Mouse (Mus musculus) lung, postnatal 36 days (tissue): ENCODE measurements around the gene Galntl6.
A peak's percentile ranks its signal among the peaks of the same experiment; 100 is the strongest.
"Not testable (repeated sequence)": the region's sequence is repeated elsewhere in the genome, so short reads cannot be mapped to it uniquely, and the experiment has no call there.

Experiments used
- DNase-seq: peaks from one replicate; pipeline ENCODE4 v3.0.0; 2022; ENCODE audit warnings: mixed read lengths

Galntl6 gene

GRCm38 (mm10) chr8:57837384-57837783, 1075.1 kb downstream of the Galntl6 start:
- no peak for DNase-seq

GRCm38 (mm10) chr8:57836981-57837380, 1075.5 kb downstream of the Galntl6 start:
- no peak for DNase-seq

- DNase-seq = no peak
Measured at GRCm38 (mm10) chr8:57836201-57836883, 1076.1 kb downstream of the Galntl6 start.

- no peak for DNase-seq
Measured at GRCm38 (mm10) chr8:57823151-57823550, 1089.3 kb downstream of the Galntl6 start.

DNA sequence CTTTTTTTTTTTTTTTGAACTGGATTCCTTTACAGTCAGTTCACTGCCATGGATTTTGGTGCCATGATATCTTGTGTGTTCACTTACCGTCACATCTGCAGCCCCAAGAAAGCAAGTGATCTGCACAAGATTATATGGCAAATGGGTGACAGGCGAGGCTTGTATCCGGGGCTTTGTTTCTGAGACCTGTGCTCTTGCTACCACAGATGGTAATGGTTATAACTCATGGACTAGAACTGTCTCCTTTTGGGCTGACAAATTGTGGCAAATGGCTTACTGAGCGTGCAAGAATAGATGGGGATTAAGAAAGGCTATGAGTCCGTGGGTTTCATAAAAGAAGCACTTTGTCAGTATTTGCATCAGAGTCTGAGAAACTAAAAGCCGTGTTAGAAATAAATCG, 1096.4 kb downstream of the Galntl6 start:
- DNase-seq = no peak

DNA sequence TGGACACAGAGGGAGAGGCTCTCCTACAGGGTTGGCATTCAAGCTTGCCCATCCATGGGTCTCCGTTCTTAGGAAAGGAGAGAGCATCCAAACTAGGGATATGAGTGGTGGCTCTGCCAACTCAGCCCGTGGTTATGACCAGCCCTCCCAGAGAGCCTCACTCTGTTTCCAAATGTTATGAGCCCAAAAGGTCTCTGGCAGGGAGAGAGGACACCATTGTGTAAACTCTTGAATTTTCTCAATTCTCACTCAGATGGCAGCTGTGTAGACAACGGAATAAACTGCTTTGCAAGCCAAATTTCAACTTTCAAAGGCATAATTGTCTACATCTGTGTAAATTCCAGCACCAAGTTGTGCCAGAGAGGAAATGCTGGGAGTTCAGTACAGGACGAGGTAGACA, 1105.4 kb downstream of the Galntl6 start:
- DNase-seq = no peak

GRCm38 (mm10) chr8:57805094-57805493, 1107.3 kb downstream of the Galntl6 start:
- no peak for DNase-seq

GRCm38 (mm10) chr8:57803821-57804220, 1108.6 kb downstream of the Galntl6 start:
- DNase-seq = no peak

DNA sequence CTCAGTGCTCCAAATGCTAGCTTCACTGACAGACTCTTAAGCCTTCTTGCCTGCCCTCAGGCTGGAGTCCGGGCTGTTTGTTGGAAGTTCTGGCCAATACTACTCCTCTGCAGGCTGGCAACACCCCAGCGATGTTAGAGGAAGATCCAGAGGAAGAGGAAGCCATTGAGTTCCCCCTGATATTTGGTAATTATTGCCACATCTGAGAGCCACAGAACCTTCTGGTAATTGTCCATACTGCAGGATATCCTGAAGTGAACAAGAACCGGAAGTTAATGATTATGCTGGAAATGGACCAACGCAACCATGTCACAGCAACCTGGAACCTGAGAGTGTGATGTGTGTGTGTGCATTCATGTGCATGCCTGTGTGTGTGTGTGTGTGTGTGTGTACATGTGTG, 1111.2 kb downstream of the Galntl6 start:
- peak; percentile 44 for DNase-seq

DNA sequence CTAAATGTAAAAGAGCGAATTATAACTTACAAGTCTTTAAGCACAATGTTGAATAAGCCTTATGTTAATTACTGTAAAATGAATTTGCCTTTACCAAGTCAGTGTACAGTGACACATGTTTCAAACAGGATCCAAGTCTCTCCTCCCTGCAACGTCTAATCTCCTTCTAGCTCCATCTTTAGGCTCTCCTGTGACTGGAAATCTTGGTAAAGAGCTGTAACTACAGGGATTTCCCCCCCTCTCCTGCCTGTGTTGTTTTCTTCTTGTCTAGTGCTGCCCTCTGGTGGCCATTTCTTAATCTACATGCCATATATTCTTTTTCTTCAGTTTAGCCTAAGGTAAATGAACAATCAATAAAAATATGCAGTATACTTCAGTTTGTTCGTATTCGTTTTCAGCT, 1112.1 kb downstream of the Galntl6 start:
- peak; percentile 95 for DNase-seq

DNA sequence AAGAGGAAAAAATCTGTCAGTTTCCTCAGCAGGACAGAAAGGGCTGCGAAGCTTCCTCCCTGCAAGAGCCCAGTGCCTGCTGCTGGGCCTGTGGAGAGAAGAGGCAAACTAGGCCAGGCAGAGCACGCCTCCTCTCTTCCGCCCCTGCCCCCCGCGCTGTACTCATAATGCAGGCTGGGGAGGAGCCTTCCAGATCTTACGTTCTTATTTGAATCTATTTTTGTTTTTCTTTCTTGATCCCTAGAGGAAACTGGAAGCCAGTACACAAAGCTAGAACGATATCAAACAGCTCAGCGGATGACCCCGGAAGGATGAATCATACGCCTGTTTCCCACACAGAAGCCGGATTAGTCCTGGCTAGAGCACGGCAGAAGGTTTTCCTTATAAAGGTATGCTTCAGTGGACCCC, 1112.6 kb downstream of the Galntl6 start:
- peak; percentile 60 for DNase-seq

- no peak for DNase-seq
Measured at GRCm38 (mm10) chr8:57793455-57793854, 1119.0 kb downstream of the Galntl6 start.

- DNase-seq = no peak
Measured at GRCm38 (mm10) chr8:57792246-57792645, 1120.2 kb downstream of the Galntl6 start.

DNA sequence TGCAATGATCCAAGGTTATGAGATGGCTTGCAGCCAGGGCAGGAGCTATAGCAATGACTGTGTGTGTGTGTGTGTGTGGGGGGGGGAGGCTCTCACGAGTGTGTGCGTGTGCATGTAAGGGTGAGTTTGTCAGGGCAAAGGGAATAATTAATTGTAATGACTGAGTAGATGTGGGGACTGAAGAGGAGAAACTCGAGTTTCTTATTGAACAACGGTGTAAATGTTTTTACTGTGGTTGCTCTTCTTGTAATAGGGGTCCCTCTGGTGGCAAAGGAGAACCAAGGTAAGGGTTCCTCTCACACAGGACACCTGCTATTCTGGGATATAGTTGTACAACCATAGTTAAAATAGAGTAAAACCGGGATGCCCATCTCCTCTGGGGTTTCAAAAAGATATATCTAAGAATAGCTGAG, 1121.1 kb downstream of the Galntl6 start:
- peak; percentile 50 for DNase-seq

DNA sequence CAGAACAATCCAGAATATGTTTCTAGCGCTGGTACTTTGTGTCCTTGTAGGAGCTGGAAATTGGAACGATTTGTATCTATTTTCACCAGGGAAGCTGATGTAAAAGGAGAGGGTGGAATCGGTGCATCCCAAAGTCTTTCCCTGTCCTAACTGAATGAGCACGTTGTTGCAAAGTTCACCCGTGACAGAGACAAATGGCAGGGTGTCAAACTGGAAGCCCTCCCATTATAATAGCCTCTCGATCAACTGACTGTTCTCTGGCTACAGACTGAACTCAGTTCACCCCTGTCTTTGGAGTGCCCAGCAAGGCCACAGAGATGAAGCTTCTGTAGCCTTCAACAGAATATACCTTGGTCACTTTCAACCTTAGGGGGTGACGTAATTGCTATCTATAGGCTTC, 1132.9 kb downstream of the Galntl6 start:
- DNase-seq = no peak

GRCm38 (mm10) chr8:57777988-57778721, 1134.3 kb downstream of the Galntl6 start:
- no peak for DNase-seq

GRCm38 (mm10) chr8:57776723-57777122, 1135.7 kb downstream of the Galntl6 start:
- no peak for DNase-seq

DNA sequence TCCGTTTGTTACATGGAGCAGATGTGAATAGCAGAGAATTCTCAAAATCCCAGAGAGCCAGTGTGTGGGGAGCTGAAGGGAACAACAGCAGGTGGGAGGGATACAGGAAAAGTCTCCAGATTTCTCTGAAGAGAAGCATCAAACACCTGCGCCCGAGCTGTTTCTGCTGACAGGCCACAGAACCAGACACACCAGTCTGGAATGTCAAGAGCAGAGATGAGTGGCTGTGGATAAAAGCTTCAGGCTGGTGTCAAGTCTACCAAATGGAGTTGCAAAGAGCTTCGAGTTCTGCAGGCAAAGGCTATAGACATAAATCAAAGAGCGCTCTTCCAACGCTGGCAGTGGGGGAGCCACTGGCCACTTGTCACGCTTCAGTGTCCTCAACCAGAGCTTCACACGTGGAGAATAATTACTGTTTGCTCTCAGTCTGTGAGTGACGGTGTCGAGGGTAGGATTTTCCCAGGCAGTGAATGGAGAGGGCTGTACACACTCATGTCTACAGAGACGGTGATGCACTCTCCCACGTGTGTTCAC, 1139.6 kb downstream of the Galntl6 start:
- DNase-seq = no peak

- DNase-seq = no peak
Measured at GRCm38 (mm10) chr8:57767541-57767940, 1144.9 kb downstream of the Galntl6 start.

- no peak for DNase-seq
Measured at GRCm38 (mm10) chr8:57766471-57767065, 1145.9 kb downstream of the Galntl6 start.

GRCm38 (mm10) chr8:57765726-57766351, 1146.6 kb downstream of the Galntl6 start:
- no peak for DNase-seq

DNA sequence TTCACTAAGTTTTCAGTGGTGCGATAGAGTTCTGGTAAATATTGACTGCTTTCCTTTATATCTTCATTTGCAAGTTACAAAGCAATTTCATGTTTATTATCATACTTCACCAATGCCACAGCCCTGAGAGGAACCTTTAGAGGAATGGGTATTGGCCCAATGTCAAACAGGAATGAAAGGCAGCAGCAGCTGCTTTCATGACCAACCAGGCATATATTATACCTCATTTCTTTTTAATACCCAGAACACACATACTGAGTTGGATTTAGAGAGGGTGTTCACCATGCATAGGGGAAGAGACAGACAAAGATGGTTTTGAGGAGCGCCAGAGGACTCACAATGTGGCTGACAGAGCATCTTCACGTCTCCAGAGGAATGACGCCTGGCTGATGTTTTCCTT, 1147.2 kb downstream of the Galntl6 start:
- DNase-seq = no peak

GRCm38 (mm10) chr8:57762622-57763021, 1149.8 kb downstream of the Galntl6 start:
- DNase-seq = not testable (repeated sequence)
